Mouse (Mus musculus): ENCODE results near the gene Efhc1. TPM values are rescaled to one million over a fixed set of nuclear protein-coding genes. Genes with fewer than 3 reads are reported as not detected.

Gene Efhc1
- polyA plus RNA-seq, 1 experiment = 2.6 TPM

DNA sequence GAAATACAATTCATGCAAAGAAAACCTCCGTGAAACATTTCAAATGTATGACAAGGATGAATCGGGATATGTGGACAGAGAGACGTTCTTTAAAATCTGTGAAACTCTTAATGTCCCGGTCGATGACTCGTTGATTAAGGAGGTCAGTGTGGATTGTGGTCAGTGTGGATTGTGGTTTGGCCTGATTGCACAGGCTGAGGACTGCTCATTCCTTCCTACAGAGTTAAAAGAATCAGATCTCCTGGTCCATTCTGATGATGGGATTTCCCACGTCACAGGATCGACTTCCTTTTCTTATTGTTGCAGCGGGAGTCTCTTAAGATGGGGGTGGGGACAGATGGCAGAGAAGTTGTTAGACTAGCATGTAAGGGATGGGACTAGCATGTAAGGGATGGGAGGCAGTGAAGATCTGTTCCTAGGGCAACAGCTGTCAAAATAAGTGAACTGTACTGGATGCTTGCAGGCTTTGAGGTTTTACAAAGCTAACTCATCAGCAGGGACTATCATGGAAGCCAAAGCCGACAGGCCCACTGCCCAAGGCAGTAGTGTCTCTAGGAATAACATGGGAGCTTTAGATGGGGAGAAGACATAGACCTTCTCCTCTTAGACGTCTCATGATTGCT lies 38.1 kb downstream of the Efhc1 start:
- H3K27me3 ChIP-seq (ENCODE audit: control insufficient read depth, insufficient read depth, low read length) = no peaks in the 10 kb centered on the region
- 92% methylated on average over 11 of the region's 11 CpGs for WGBS
- H3K4me1 ChIP-seq (replicated peaks; ENCODE audit: control insufficient read depth, insufficient read depth, low read length) = peaks cover 29% of the 10 kb centered on the region
- H3K27ac ChIP-seq (ENCODE audit: control insufficient read depth, insufficient read depth, low read length) = no peak overlapping the region
- DNase-seq = no peak
- TF ChIP-seq POLR2A (IDR thresholded peaks at IDR 0.05; ENCODE audit: control insufficient read depth, extremely low read depth, insufficient read depth, low read length, poor library complexity) (no peak), CTCF (IDR thresholded peaks at IDR 0.05; ENCODE audit: borderline replicate concordance, control insufficient read depth, extremely low read depth, insufficient read depth, low read length, poor library complexity) (no peak)
- H3K4me3 ChIP-seq (ENCODE audit: control insufficient read depth, insufficient read depth, low read length) = no peak overlapping the region
- no peaks in the 10 kb centered on the region for H3K36me3 ChIP-seq (ENCODE audit: control insufficient read depth, insufficient read depth, low read length)

GRCm38 (mm10) chr1:20993690-20994089 lies 42.3 kb downstream of the Efhc1 start:
- Histone ChIP-seq H3K36me3 (ENCODE audit: control insufficient read depth, insufficient read depth, low read length) (no peaks in the 10 kb centered on the region), H3K4me3 (ENCODE audit: control insufficient read depth, insufficient read depth, low read length) (no peak overlapping the region), H3K27ac (ENCODE audit: control insufficient read depth, insufficient read depth, low read length) (0 out of 2 replicates have a peak overlapping the region, but pooled peaks have one; percentile 20), H3K27me3 (ENCODE audit: control insufficient read depth, insufficient read depth, low read length) (no peaks in the 10 kb centered on the region), H3K4me1 (replicated peaks; ENCODE audit: control insufficient read depth, insufficient read depth, low read length) (peaks cover 37% of the 10 kb centered on the region)
- DNase-seq = no peak
- TF ChIP-seq CTCF (IDR thresholded peaks at IDR 0.05; ENCODE audit: borderline replicate concordance, control insufficient read depth, extremely low read depth, insufficient read depth, low read length, poor library complexity) = no peak
- 63% methylated on average over 3 of the region's 3 CpGs for WGBS

GRCm38 (mm10) chr1:20994338-20994737 lies 42.9 kb downstream of the Efhc1 start:
- no peak for DNase-seq
- 93% methylated on average over 5 of the region's 5 CpGs for WGBS
- TF ChIP-seq CTCF (IDR thresholded peaks at IDR 0.05; ENCODE audit: borderline replicate concordance, control insufficient read depth, extremely low read depth, insufficient read depth, low read length, poor library complexity) (no peak), POLR2A (IDR thresholded peaks at IDR 0.05; ENCODE audit: control insufficient read depth, extremely low read depth, insufficient read depth, low read length, poor library complexity) (no peak)
- no peaks in the 10 kb centered on the region for H3K36me3 ChIP-seq (ENCODE audit: control insufficient read depth, insufficient read depth, low read length)
- no peaks in the 10 kb centered on the region for H3K27me3 ChIP-seq (ENCODE audit: control insufficient read depth, insufficient read depth, low read length)
- H3K4me3 ChIP-seq (ENCODE audit: control insufficient read depth, insufficient read depth, low read length) = no peak overlapping the region
- H3K27ac ChIP-seq (ENCODE audit: control insufficient read depth, insufficient read depth, low read length) = no peak overlapping the region
- H3K4me1 ChIP-seq (replicated peaks; ENCODE audit: control insufficient read depth, insufficient read depth, low read length) = peaks cover 37% of the 10 kb centered on the region

- H3K4me1 ChIP-seq (replicated peaks; ENCODE audit: control insufficient read depth, insufficient read depth, low read length) = peaks cover 37% of the 10 kb centered on the region
- DNase-seq = peak; percentile 52
- WGBS = 5% methylated on average over 7 of the region's 7 CpGs
- peak overlapping the region; percentile 67 for H3K27ac ChIP-seq (ENCODE audit: control insufficient read depth, insufficient read depth, low read length)
- TF ChIP-seq CTCF (IDR thresholded peaks at IDR 0.05; ENCODE audit: borderline replicate concordance, control insufficient read depth, extremely low read depth, insufficient read depth, low read length, poor library complexity) (peak; percentile 14; the same call in 1 of the 2 replicates), POLR2A (IDR thresholded peaks at IDR 0.05; ENCODE audit: control insufficient read depth, extremely low read depth, insufficient read depth, low read length, poor library complexity) (no peak)
- no peaks in the 10 kb centered on the region for H3K36me3 ChIP-seq (ENCODE audit: control insufficient read depth, insufficient read depth, low read length)
- no peak overlapping the region for H3K4me3 ChIP-seq (ENCODE audit: control insufficient read depth, insufficient read depth, low read length)
- no peaks in the 10 kb centered on the region for H3K27me3 ChIP-seq (ENCODE audit: control insufficient read depth, insufficient read depth, low read length)
Measured at GRCm38 (mm10) chr1:20995331-20995986, 44.0 kb downstream of the Efhc1 start.

- H3K27ac ChIP-seq (ENCODE audit: control insufficient read depth, insufficient read depth, low read length) = no peak overlapping the region
Measured at GRCm38 (mm10) chr1:20996603-20997327, 45.3 kb downstream of the Efhc1 start.

DNA sequence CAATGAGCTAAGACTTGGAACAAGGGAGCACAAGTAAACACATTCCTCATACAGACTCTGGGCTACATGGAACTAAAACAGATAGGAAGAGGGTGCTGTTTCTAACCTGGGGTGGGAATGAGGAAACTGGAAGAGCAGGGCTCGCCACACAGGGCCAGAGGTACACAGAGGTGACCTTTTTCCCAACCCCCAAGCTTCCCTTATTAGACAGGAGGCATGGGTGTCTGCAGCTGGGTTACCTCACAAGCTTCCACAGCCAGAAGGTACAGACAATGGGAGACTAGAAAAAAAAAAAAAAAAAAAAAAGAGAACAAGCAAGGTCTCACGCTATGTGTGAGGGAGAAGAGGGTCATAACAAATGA lies 45.9 kb downstream of the Efhc1 start:
- no peak overlapping the region for H3K4me3 ChIP-seq (ENCODE audit: control insufficient read depth, insufficient read depth, low read length)
- no peaks in the 10 kb centered on the region for H3K27me3 ChIP-seq (ENCODE audit: control insufficient read depth, insufficient read depth, low read length)
- no peak for DNase-seq
- H3K4me1 ChIP-seq (replicated peaks; ENCODE audit: control insufficient read depth, insufficient read depth, low read length) = peaks cover 37% of the 10 kb centered on the region
- TF ChIP-seq CTCF (IDR thresholded peaks at IDR 0.05; ENCODE audit: borderline replicate concordance, control insufficient read depth, extremely low read depth, insufficient read depth, low read length, poor library complexity) (no peak), POLR2A (IDR thresholded peaks at IDR 0.05; ENCODE audit: control insufficient read depth, extremely low read depth, insufficient read depth, low read length, poor library complexity) (no peak)
- no peak overlapping the region for H3K27ac ChIP-seq (ENCODE audit: control insufficient read depth, insufficient read depth, low read length)
- WGBS = 69% methylated on average over 2 of the region's 2 CpGs
- no peaks in the 10 kb centered on the region for H3K36me3 ChIP-seq (ENCODE audit: control insufficient read depth, insufficient read depth, low read length)

More at GRCm38 (mm10) chr1:20996603-20997327, 45.3 kb downstream of the Efhc1 start:
- no peaks in the 10 kb centered on the region for H3K27me3 ChIP-seq (ENCODE audit: control insufficient read depth, insufficient read depth, low read length)
- no peak for TF ChIP-seq POLR2A (IDR thresholded peaks at IDR 0.05; ENCODE audit: control insufficient read depth, extremely low read depth, insufficient read depth, low read length, poor library complexity)
- TF ChIP-seq CTCF (IDR thresholded peaks at IDR 0.05; ENCODE audit: borderline replicate concordance, control insufficient read depth, extremely low read depth, insufficient read depth, low read length, poor library complexity) = no peak
- DNase-seq = no peak
- 87% methylated on average over 17 of the region's 17 CpGs for WGBS
- no peak overlapping the region for H3K4me3 ChIP-seq (ENCODE audit: control insufficient read depth, insufficient read depth, low read length)
- H3K36me3 ChIP-seq (ENCODE audit: control insufficient read depth, insufficient read depth, low read length) = no peaks in the 10 kb centered on the region
- peaks cover 37% of the 10 kb centered on the region for H3K4me1 ChIP-seq (replicated peaks; ENCODE audit: control insufficient read depth, insufficient read depth, low read length)

All from thymus, adult 2 months (tissue).